Mouse (Mus musculus): ENCODE data around the gene Foxo1. TPM values are rescaled to one million over a fixed set of nuclear protein-coding genes. Genes with fewer than 3 reads are reported as not detected.

Foxo1 gene
- polyA plus RNA-seq, 1 experiment from 2014 or later = 8.8 TPM

GRCm38 (mm10) chr3:52308586-52309321 is 40.6 kb downstream of the Foxo1 start:
- no peaks in the 10 kb centered on the region for H3K27me3 ChIP-seq (replicated peaks)
- H3K4me3 ChIP-seq = no peak overlapping the region
- 34% methylated on average over 5 of the region's 5 CpGs for WGBS
- H3K4me1 ChIP-seq (replicated peaks) = peaks cover 26% of the 10 kb centered on the region
- no peaks in the 10 kb centered on the region for H3K36me3 ChIP-seq
- no peak overlapping the region for H3K4me2 ChIP-seq
- no peak overlapping the region for H3K27ac ChIP-seq (ENCODE audit: poor library complexity, severe bottlenecking)
- ATAC-seq (ENCODE audit: insufficient number of reproducible peaks, low FRiP score) = no peak
- no peak overlapping the region for H3K9ac ChIP-seq
- no peaks in the 10 kb centered on the region for H3K9me3 ChIP-seq (replicated peaks)

- H3K4me3 ChIP-seq = no peak overlapping the region
- 90% methylated on average over 12 of the region's 12 CpGs for WGBS
- H3K27ac ChIP-seq (ENCODE audit: poor library complexity, severe bottlenecking) = no peak overlapping the region
- H3K27me3 ChIP-seq (replicated peaks) = no peaks in the 10 kb centered on the region
- peaks cover 30% of the 10 kb centered on the region for H3K4me1 ChIP-seq (replicated peaks)
- no peak overlapping the region for H3K4me2 ChIP-seq
- H3K36me3 ChIP-seq = no peaks in the 10 kb centered on the region
- ATAC-seq (ENCODE audit: insufficient number of reproducible peaks, low FRiP score) = no peak
- H3K9me3 ChIP-seq (replicated peaks) = no peaks in the 10 kb centered on the region
- no peak overlapping the region for H3K9ac ChIP-seq
Observed at GRCm38 (mm10) chr3:52320516-52321270, 52.6 kb downstream of the Foxo1 start.

- no peaks in the 10 kb centered on the region for H3K27me3 ChIP-seq (replicated peaks)
- no peak overlapping the region for H3K4me2 ChIP-seq
- WGBS = 27% methylated on average over 9 of the region's 9 CpGs
- H3K4me3 ChIP-seq = no peak overlapping the region
- ATAC-seq (ENCODE audit: insufficient number of reproducible peaks, low FRiP score) = no peak
- no peak overlapping the region; the same call in none of the 2 replicates for H3K27ac ChIP-seq (ENCODE audit: poor library complexity, severe bottlenecking)
- no peaks in the 10 kb centered on the region for H3K36me3 ChIP-seq
- H3K9ac ChIP-seq = no peak overlapping the region
- no peaks in the 10 kb centered on the region for H3K9me3 ChIP-seq (replicated peaks)
- peaks cover 24% of the 10 kb centered on the region for H3K4me1 ChIP-seq (replicated peaks)
Observed at GRCm38 (mm10) chr3:52322401-52323385, 54.6 kb downstream of the Foxo1 start.

- Histone ChIP-seq H3K4me1 (replicated peaks) (peaks cover 22% of the 10 kb centered on the region), H3K27me3 (replicated peaks) (no peaks in the 10 kb centered on the region), H3K9me3 (replicated peaks) (no peaks in the 10 kb centered on the region), H3K9ac (no peak overlapping the region), H3K4me2 (no peak overlapping the region), H3K4me3 (no peak overlapping the region), H3K27ac (ENCODE audit: poor library complexity, severe bottlenecking) (no peak overlapping the region), H3K36me3 (no peaks in the 10 kb centered on the region)
- WGBS = 90% methylated on average over 5 of the region's 5 CpGs
- no peak for ATAC-seq (ENCODE audit: insufficient number of reproducible peaks, low FRiP score)
Observed at GRCm38 (mm10) chr3:52325006-52325405, 56.9 kb downstream of the Foxo1 start.

- peaks cover 22% of the 10 kb centered on the region for H3K4me1 ChIP-seq (replicated peaks)
- no peak overlapping the region for H3K9ac ChIP-seq
- no peak for ATAC-seq (ENCODE audit: insufficient number of reproducible peaks, low FRiP score)
- H3K27ac ChIP-seq (ENCODE audit: poor library complexity, severe bottlenecking) = no peak overlapping the region
- no peaks in the 10 kb centered on the region for H3K9me3 ChIP-seq (replicated peaks)
- no peak overlapping the region for H3K4me3 ChIP-seq
- no peak overlapping the region for H3K4me2 ChIP-seq
- 86% methylated on average over 6 of the region's 6 CpGs for WGBS
- H3K36me3 ChIP-seq = no peaks in the 10 kb centered on the region
- no peaks in the 10 kb centered on the region for H3K27me3 ChIP-seq (replicated peaks)
Observed at GRCm38 (mm10) chr3:52326687-52327086, 58.6 kb downstream of the Foxo1 start.

- 80% methylated on average over 13 of the region's 13 CpGs for WGBS
- Histone ChIP-seq H3K4me2 (no peak overlapping the region), H3K9ac (no peak overlapping the region), H3K4me3 (no peak overlapping the region), H3K27me3 (replicated peaks) (no peaks in the 10 kb centered on the region), H3K9me3 (replicated peaks) (no peaks in the 10 kb centered on the region), H3K4me1 (replicated peaks) (peaks cover 18% of the 10 kb centered on the region), H3K36me3 (no peaks in the 10 kb centered on the region), H3K27ac (ENCODE audit: poor library complexity, severe bottlenecking) (no peak overlapping the region)
- no peak for ATAC-seq (ENCODE audit: insufficient number of reproducible peaks, low FRiP score)
Observed at GRCm38 (mm10) chr3:52327146-52327545, 59.0 kb downstream of the Foxo1 start.

- no peaks in the 10 kb centered on the region for H3K9me3 ChIP-seq (replicated peaks)
- H3K27me3 ChIP-seq (replicated peaks) = no peaks in the 10 kb centered on the region
Observed at GRCm38 (mm10) chr3:52331709-52332108, 63.6 kb downstream of the Foxo1 start.

GRCm38 (mm10) chr3:52338761-52339160 is 70.6 kb downstream of the Foxo1 start:
- Histone ChIP-seq H3K27ac (ENCODE audit: poor library complexity, severe bottlenecking) (0 out of 2 replicates have a peak overlapping the region, but pooled peaks have one; percentile 21), H3K4me1 (replicated peaks) (peaks cover 44% of the 10 kb centered on the region)

More at GRCm38 (mm10) chr3:52331709-52332108, 63.6 kb downstream of the Foxo1 start:
- no peak overlapping the region for H3K4me2 ChIP-seq
- H3K36me3 ChIP-seq = no peaks in the 10 kb centered on the region
- ATAC-seq (ENCODE audit: insufficient number of reproducible peaks, low FRiP score) = no peak
- no peak overlapping the region for H3K27ac ChIP-seq (ENCODE audit: poor library complexity, severe bottlenecking)
- H3K4me3 ChIP-seq = no peak overlapping the region
- peaks cover 11% of the 10 kb centered on the region for H3K4me1 ChIP-seq (replicated peaks)
- no peak overlapping the region for H3K9ac ChIP-seq
- WGBS = 86% methylated on average over 1 of the region's 1 CpGs

GRCm38 (mm10) chr3:52340336-52341034 is 72.3 kb downstream of the Foxo1 start:
- H3K9ac ChIP-seq = no peak overlapping the region
- H3K9me3 ChIP-seq (replicated peaks) = no peaks in the 10 kb centered on the region
- H3K27ac ChIP-seq (ENCODE audit: poor library complexity, severe bottlenecking) = no peak overlapping the region
- no peak overlapping the region for H3K4me3 ChIP-seq
- no peaks in the 10 kb centered on the region for H3K27me3 ChIP-seq (replicated peaks)
- 84% methylated on average over 12 of the region's 12 CpGs for WGBS
- no peak overlapping the region for H3K4me2 ChIP-seq
- H3K4me1 ChIP-seq (replicated peaks) = peaks cover 47% of the 10 kb centered on the region
- ATAC-seq (ENCODE audit: insufficient number of reproducible peaks, low FRiP score) = no peak
- H3K36me3 ChIP-seq = peaks cover 8% of the 10 kb centered on the region

More at GRCm38 (mm10) chr3:52338761-52339160, 70.6 kb downstream of the Foxo1 start:
- no peaks in the 10 kb centered on the region for H3K36me3 ChIP-seq
- H3K4me2 ChIP-seq = no peak overlapping the region
- no peak for ATAC-seq (ENCODE audit: insufficient number of reproducible peaks, low FRiP score)
- WGBS = 44% methylated on average over 4 of the region's 4 CpGs
- no peaks in the 10 kb centered on the region for H3K9me3 ChIP-seq (replicated peaks)
- no peak overlapping the region for H3K9ac ChIP-seq
- H3K4me3 ChIP-seq = no peak overlapping the region
- no peaks in the 10 kb centered on the region for H3K27me3 ChIP-seq (replicated peaks)

GRCm38 (mm10) chr3:52342226-52342625 is 74.1 kb downstream of the Foxo1 start:
- WGBS = 57% methylated on average over 3 of the region's 3 CpGs
- Histone ChIP-seq H3K9me3 (replicated peaks) (no peaks in the 10 kb centered on the region), H3K27ac (ENCODE audit: poor library complexity, severe bottlenecking) (no peak overlapping the region), H3K4me1 (replicated peaks) (peaks cover 49% of the 10 kb centered on the region), H3K4me3 (no peak overlapping the region), H3K4me2 (no peak overlapping the region), H3K27me3 (replicated peaks) (no peaks in the 10 kb centered on the region), H3K36me3 (peaks cover 18% of the 10 kb centered on the region), H3K9ac (no peak overlapping the region)
- ATAC-seq (ENCODE audit: insufficient number of reproducible peaks, low FRiP score) = no peak

Measured in heart, embryonic 12.5 days (tissue).